Mouse (Mus musculus) MEL (cell line): ENCODE measurements around the gene Fam213a. TPM values are rescaled to one million over a fixed set of nuclear protein-coding genes. Genes with fewer than 3 reads are reported as not detected.
A peak's percentile ranks its signal among the peaks of the same experiment; 100 is the strongest.

Experiments used
- DNase-seq: peaks from one replicate; pipeline ENCODE4 v3.0.0; 2011; ENCODE audit warnings: low read depth, low spot score
- H3K27ac ChIP-seq: 2 replicates; pipeline ENCODE4 v1.5.1; 2012; ENCODE audit warnings: low read depth, mild to moderate bottlenecking, control low read depth, low read length, moderate library complexity; ENCODE audit not compliant: control insufficient read depth
- H3K27me3 ChIP-seq, 2 experiments: fragments of 150-350 bp in 1 of 2; sonication (generic) in 1 of 2; 2 replicates each; pipeline ENCODE4 v1.6.1; 2012; ENCODE audit warnings: low read length in 2 of 2, mild to moderate bottlenecking in 2 of 2, improper control_type of control experiment in 1 of 2, moderate library complexity in 1 of 2; ENCODE audit not compliant: insufficient read depth in 2 of 2, control insufficient read depth in 1 of 2
- H3K36me3 ChIP-seq, 2 experiments: 2 replicates each; pipeline ENCODE4 v1.6.1; 2012 to 2014; ENCODE audit warnings: low read length in 2 of 2, improper control_type of control experiment in 1 of 2, inconsistent platforms in 1 of 2, mild to moderate bottlenecking in 1 of 2; ENCODE audit not compliant: insufficient read depth in 2 of 2, control insufficient read depth in 1 of 2
- H3K4me1 ChIP-seq, 2 experiments: fragments of 150-350 bp in 1 of 2; sonication (generic) in 1 of 2; 2 replicates each; pipeline ENCODE4 v1.6.1; 2012; ENCODE audit warnings: low read length in 2 of 2, improper control_type of control experiment in 1 of 2, mild to moderate bottlenecking in 1 of 2; ENCODE audit not compliant: insufficient read depth in 2 of 2, control insufficient read depth in 1 of 2
- H3K4me3 ChIP-seq, 2 experiments: fragments of 150-350 bp in 1 of 2; sonication (generic) in 1 of 2; 2 replicates each; pipeline ENCODE4 v1.5.1; 2012; ENCODE audit warnings: low read depth in 2 of 2, low read length in 2 of 2, mild to moderate bottlenecking in 2 of 2, moderate library complexity in 2 of 2, control low read depth in 1 of 2, improper control_type of control experiment in 1 of 2; ENCODE audit not compliant: control insufficient read depth in 1 of 2, insufficient read depth in 1 of 2
- H3K79me2 ChIP-seq: 2 replicates; pipeline ENCODE4 v1.6.1; 2012; ENCODE audit warnings: mild to moderate bottlenecking, low read length, moderate library complexity; ENCODE audit not compliant: control insufficient read depth, poor library complexity, insufficient read depth
- H3K9ac ChIP-seq: 2 replicates; pipeline ENCODE4 v1.6.1; 2012; ENCODE audit warnings: low read depth, mild to moderate bottlenecking, control low read depth, low read length, moderate library complexity; ENCODE audit not compliant: control insufficient read depth, poor library complexity, severe bottlenecking
- H3K9me3 ChIP-seq: fragments of 150-350 bp; sonication (generic); replicated peaks from 2 replicates; pipeline ENCODE4 v1.6.1; 2012; ENCODE audit warnings: mild to moderate bottlenecking, low read length, improper control_type of control experiment, moderate library complexity; ENCODE audit not compliant: insufficient read depth
- BHLHE40 ChIP-seq: IDR thresholded peaks from 2 replicates; pipeline ENCODE4 v1.6.1; 2012; ENCODE audit warnings: low read depth, mild to moderate bottlenecking, inconsistent platforms, low read length, improper control_type of control experiment, borderline replicate concordance
- CHD2 ChIP-seq: IDR thresholded peaks from 2 replicates; pipeline ENCODE4 v1.6.1; 2011; ENCODE audit warnings: low read length, improper control_type of control experiment
- CTCF ChIP-seq, 3 experiments: IDR thresholded peaks in 2 of 3; conservative IDR thresholded peaks in 1 of 3; 2 replicates each; pipeline ENCODE4 v1.5.1; 2011 to 2012; ENCODE audit warnings: low read length in 3 of 3, low read depth in 2 of 3, mild to moderate bottlenecking in 2 of 3, improper control_type of control experiment in 1 of 3, inconsistent platforms in 1 of 3, mixed read lengths in 1 of 3, moderate library complexity in 1 of 3; ENCODE audit not compliant: control insufficient read depth in 1 of 3, insufficient read depth in 1 of 3, poor library complexity in 1 of 3, severe bottlenecking in 1 of 3
- EP300 ChIP-seq, 2 experiments: IDR thresholded peaks; 2 replicates each; pipeline ENCODE4 v1.6.1; 2011; ENCODE audit warnings: improper control_type of control experiment in 2 of 2, low read length in 2 of 2, low read depth in 1 of 2, mild to moderate bottlenecking in 1 of 2
- ETS1 ChIP-seq: IDR thresholded peaks from 2 replicates; pipeline ENCODE4 v1.6.1; 2012; ENCODE audit warnings: low read depth, mild to moderate bottlenecking, inconsistent platforms, low read length, improper control_type of control experiment, moderate library complexity
- HCFC1 ChIP-seq: IDR thresholded peaks from 2 replicates; pipeline ENCODE4 v1.6.1; 2012; ENCODE audit warnings: low read depth, mild to moderate bottlenecking, inconsistent platforms, low read length, improper control_type of control experiment, moderate library complexity
- JUND ChIP-seq: IDR thresholded peaks from 2 replicates; pipeline ENCODE4 v1.6.1; 2011; ENCODE audit warnings: low read depth, mild to moderate bottlenecking, improper control_type of control experiment, low read length
- KAT2A ChIP-seq: conservative IDR thresholded peaks from 2 replicates; pipeline ENCODE4 v1.6.1; 2012; ENCODE audit warnings: low read depth, low read length, improper control_type of control experiment, inconsistent platforms
- MAFK ChIP-seq: IDR thresholded peaks from 2 replicates; pipeline ENCODE4 v1.6.1; 2011; ENCODE audit warnings: low read depth, mild to moderate bottlenecking, low read length, improper control_type of control experiment, borderline replicate concordance
- MAZ ChIP-seq: IDR thresholded peaks from 2 replicates; pipeline ENCODE4 v1.6.1; 2012; ENCODE audit warnings: low read depth, mild to moderate bottlenecking, inconsistent platforms, low read length, improper control_type of control experiment
- MXI1 ChIP-seq: IDR thresholded peaks from 2 replicates; pipeline ENCODE4 v1.6.1; 2011; ENCODE audit warnings: mild to moderate bottlenecking, low read depth, low read length, improper control_type of control experiment
- NRF1 ChIP-seq: IDR thresholded peaks from 2 replicates; pipeline ENCODE4 v1.6.1; 2014; ENCODE audit warnings: low read depth, mild to moderate bottlenecking, inconsistent platforms, low read length, improper control_type of control experiment, moderate library complexity; ENCODE audit not compliant: poor library complexity, insufficient read depth, severe bottlenecking
- POLR2A ChIP-seq, 2 experiments: IDR thresholded peaks; 2 replicates each; pipeline ENCODE4 v1.6.1; 2011 to 2012; ENCODE audit warnings: low read length in 2 of 2, mild to moderate bottlenecking in 2 of 2, control low read depth in 1 of 2, improper control_type of control experiment in 1 of 2, low read depth in 1 of 2, moderate library complexity in 1 of 2; ENCODE audit not compliant: control insufficient read depth in 1 of 2, insufficient read depth in 1 of 2, poor library complexity in 1 of 2
- SIN3A ChIP-seq: IDR thresholded peaks from 2 replicates; pipeline ENCODE4 v1.6.1; 2012; ENCODE audit warnings: low read length, improper control_type of control experiment, inconsistent platforms
- SMC3 ChIP-seq: IDR thresholded peaks from 2 replicates; pipeline ENCODE4 v1.6.1; 2011; ENCODE audit warnings: low read depth, low read length, improper control_type of control experiment
- TAL1 ChIP-seq: IDR thresholded peaks from 2 replicates; pipeline ENCODE4 v1.6.1; 2012; ENCODE audit warnings: mild to moderate bottlenecking, inconsistent platforms, low read length, moderate library complexity, mixed read lengths
- USF1 ChIP-seq: IDR thresholded peaks from 2 replicates; pipeline ENCODE4 v1.6.1; 2014; ENCODE audit warnings: low read depth, mild to moderate bottlenecking, inconsistent platforms, low read length, improper control_type of control experiment, moderate library complexity
- ZKSCAN1 ChIP-seq: IDR thresholded peaks from 2 replicates; pipeline ENCODE4 v1.6.1; 2012; ENCODE audit warnings: low read depth, mild to moderate bottlenecking, inconsistent platforms, low read length, improper control_type of control experiment, moderate library complexity
- ZNF384 ChIP-seq: IDR thresholded peaks from 2 replicates; pipeline ENCODE4 v1.6.1; 2012; ENCODE audit warnings: low read depth, mild to moderate bottlenecking, inconsistent platforms, low read length, improper control_type of control experiment
- polyA plus RNA-seq, 2 experiments: library from polyadenylated mRNA; stranded (reverse) in 1 of 2; unstranded in 1 of 2; fragments of >175 nt in 1 of 2; fragments of >200 nt in 1 of 2; gene quantifications; 2 replicates each; pipeline versions ENCODE4 v1.2.1 to v1.2.4; 2012; ENCODE audit warnings: low replicate concordance in 2 of 2, low read depth in 1 of 2; ENCODE audit not compliant: insufficient read length in 2 of 2, insufficient read depth in 1 of 2, missing spikeins in 1 of 2
- total RNA-seq: library from RNA; depleted of rRNA; stranded (reverse); fragments of 300-350 nt; gene quantifications from 2 replicates; pipeline ENCODE4 v1.2.3, GENCODE M21; 2012

Fam213a gene
- total and polyA plus RNA-seq, 3 experiments = 19.2 to 28.5 TPM; not detected in 1

GRCm38 (mm10) chr14:40964214-40964610 lies 49.4 kb downstream of the Fam213a start:
- H3K79me2 ChIP-seq = peaks cover 24% of the 10 kb centered on the region
- no peak overlapping the region for H3K9ac ChIP-seq
- H3K9me3 ChIP-seq = no peaks in the 10 kb centered on the region
- peaks cover 0 to 47% of the 10 kb centered on the region in 2 experiments; a peak in 2 of 4 replicates for H3K36me3 ChIP-seq
- H3K4me1 ChIP-seq = peaks cover 9 to 49% of the 10 kb centered on the region in 2 experiments
- no peak overlapping the region for H3K27ac ChIP-seq
- no peak for DNase-seq
- H3K27me3 ChIP-seq = no peaks in the 10 kb centered on the region
- no peak for TF ChIP-seq ZNF384
- TF ChIP-seq SIN3A = no peak
- no peak for TF ChIP-seq CHD2
- TF ChIP-seq POLR2A (IDR thresholded peaks at IDR 0.05; ENCODE audit: control insufficient read depth in 1 of 2, insufficient read depth in 1 of 2, low read depth in 1 of 2, low read length in 2 of 2, poor library complexity in 1 of 2) = no peak
- TF ChIP-seq BHLHE40 = no peak
- TF ChIP-seq USF1 = no peak
- TF ChIP-seq JUND = no peak
- no peak for TF ChIP-seq SMC3
- no peak for TF ChIP-seq KAT2A
- H3K4me3 ChIP-seq = no peak overlapping the region

GRCm38 (mm10) chr14:40963501-40964213 lies 49.9 kb downstream of the Fam213a start:
- Histone ChIP-seq H3K4me3 (no peak overlapping the region), H3K27ac (peak overlapping the region; percentile 2; the same call in 1 of the 2 replicates), H3K36me3 (peaks cover 0 to 52% of the 10 kb centered on the region in 2 experiments; a peak in 2 of 4 replicates), H3K79me2 (peaks cover 26% of the 10 kb centered on the region), H3K9ac (no peak overlapping the region; the same call in 1 of the 2 replicates), H3K9me3 (no peaks in the 10 kb centered on the region), H3K4me1 (peaks cover 13 to 54% of the 10 kb centered on the region in 2 experiments), H3K27me3 (no peaks in the 10 kb centered on the region)
- DNase-seq = no peak
- no peak for TF ChIP-seq ZNF384
- peak; percentile 60 for TF ChIP-seq USF1
- TF ChIP-seq JUND = no peak
- TF ChIP-seq MXI1 = no peak
- no peak for TF ChIP-seq CTCF (IDR thresholded peaks at IDR 0.05 in 2 of 3, conservative IDR thresholded peaks at IDR 0.05 in 1 of 3; ENCODE audit: control insufficient read depth in 1 of 3, insufficient read depth in 1 of 3, low read depth in 2 of 3, low read length in 3 of 3, poor library complexity in 1 of 3, severe bottlenecking in 1 of 3)

- peaks cover 26% of the 10 kb centered on the region for H3K79me2 ChIP-seq
- TF ChIP-seq CTCF (IDR thresholded peaks at IDR 0.05 in 2 of 3, conservative IDR thresholded peaks at IDR 0.05 in 1 of 3; ENCODE audit: control insufficient read depth in 1 of 3, insufficient read depth in 1 of 3, low read depth in 2 of 3, low read length in 3 of 3, poor library complexity in 1 of 3, severe bottlenecking in 1 of 3) (no peak), EP300 (IDR thresholded peaks at IDR 0.05; ENCODE audit: low read depth in 1 of 2, low read length in 2 of 2) (peak in 1 of 2 experiments; percentile 41; a peak in 1 of 4 replicates), TAL1 (peak; percentile 20; the same call in 1 of the 2 replicates), SMC3 (no peak), ZKSCAN1 (no peak), HCFC1 (no peak), MAFK (no peak), MAZ (0 out of 2 replicates have a peak, but pooled peaks have one; percentile 14), ETS1 (peak; percentile 75), SIN3A (peak; percentile 66), NRF1 (no peak)
- peaks cover 15 to 51% of the 10 kb centered on the region in 2 experiments for H3K4me1 ChIP-seq
- peaks cover 0 to 49% of the 10 kb centered on the region in 2 experiments; a peak in 2 of 4 replicates for H3K36me3 ChIP-seq
- no peak overlapping the region for H3K4me3 ChIP-seq
- H3K9me3 ChIP-seq = no peaks in the 10 kb centered on the region
- H3K9ac ChIP-seq = peak overlapping the region; percentile 26
- no peaks in the 10 kb centered on the region for H3K27me3 ChIP-seq
- H3K27ac ChIP-seq = peak overlapping the region; percentile 68
- DNase-seq = peak; percentile 62
Observed at GRCm38 (mm10) chr14:40962365-40963290, 51.0 kb downstream of the Fam213a start.
